Mouse (Mus musculus) MEL-GATA-1-ER (cell line): ENCODE data around the gene Mctp2.

Experiments used
- DNase-seq: peaks from one replicate; pipeline ENCODE4 v3.0.0-alpha.2; 2012; ENCODE audit warnings: low read depth; ENCODE audit errors: extremely low read depth

Gene Mctp2

GRCm38 (mm10) chr7:72181651-72182050 lies 124.8 kb downstream of the Mctp2 start:
- DNase-seq = no peak

DNA sequence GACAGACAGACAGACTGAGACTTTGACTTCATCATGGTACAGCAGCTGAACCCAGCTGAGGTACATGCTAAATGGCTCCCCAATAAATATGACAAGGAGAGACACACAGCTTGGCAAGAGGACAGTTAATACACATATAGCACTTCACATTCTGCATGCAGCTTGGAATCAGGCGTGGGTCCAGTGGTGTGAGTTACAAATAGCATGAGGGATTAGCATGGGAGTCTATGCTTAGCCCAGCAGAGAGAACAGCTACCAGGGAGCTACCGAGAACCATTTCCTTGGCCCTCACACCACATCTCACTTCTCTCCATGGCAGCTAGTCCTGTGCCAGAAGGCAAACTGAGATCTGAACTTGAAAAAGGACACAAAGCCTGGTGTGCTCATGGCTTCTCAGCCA lies 137.1 kb downstream of the Mctp2 start:
- no peak for DNase-seq

DNA sequence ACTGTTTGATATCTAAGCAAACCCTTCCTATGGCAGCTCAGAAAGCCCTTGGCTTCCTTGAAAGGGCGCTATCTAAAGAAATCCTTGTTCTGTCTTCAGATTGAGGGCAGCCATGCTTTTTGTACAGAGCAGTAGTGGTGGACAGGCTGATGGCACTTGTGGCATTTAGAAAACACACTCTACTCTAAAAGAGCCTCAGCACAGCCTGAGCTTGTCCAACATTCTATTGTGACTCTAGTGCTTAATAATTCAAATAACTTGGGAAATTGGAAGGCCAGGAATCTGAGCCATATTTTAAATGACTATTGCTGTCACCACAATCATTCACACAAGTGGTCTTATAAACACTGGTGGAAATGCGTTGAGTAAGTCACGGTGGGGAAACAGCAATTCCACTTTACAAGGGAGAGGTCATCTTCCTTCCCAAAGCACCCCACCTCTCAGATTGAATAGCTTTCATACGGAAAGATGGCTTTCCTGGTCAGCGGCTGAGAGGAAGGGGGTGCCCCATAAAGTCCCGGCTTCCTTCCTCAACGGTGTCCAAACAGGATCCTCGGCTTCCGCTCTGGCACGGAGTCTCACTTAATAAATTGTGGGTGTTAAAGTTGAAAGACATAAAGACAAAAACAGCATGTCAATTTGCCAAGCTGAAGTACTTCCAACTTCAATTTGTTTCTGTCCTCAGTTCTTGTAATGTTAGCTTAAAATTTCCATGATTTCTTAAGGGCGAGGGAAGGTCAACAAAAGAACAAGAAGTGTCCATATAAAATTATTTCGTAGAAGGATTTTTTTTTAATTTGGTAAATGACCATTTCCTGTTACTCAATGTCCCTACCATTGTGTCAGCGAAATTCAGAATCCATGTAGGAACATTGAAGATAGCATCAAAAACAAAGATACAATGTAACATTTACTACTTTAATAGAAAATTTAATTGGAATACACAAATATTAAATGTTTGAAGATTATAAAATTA lies 140.4 kb downstream of the Mctp2 start:
- DNase-seq = no peak

DNA sequence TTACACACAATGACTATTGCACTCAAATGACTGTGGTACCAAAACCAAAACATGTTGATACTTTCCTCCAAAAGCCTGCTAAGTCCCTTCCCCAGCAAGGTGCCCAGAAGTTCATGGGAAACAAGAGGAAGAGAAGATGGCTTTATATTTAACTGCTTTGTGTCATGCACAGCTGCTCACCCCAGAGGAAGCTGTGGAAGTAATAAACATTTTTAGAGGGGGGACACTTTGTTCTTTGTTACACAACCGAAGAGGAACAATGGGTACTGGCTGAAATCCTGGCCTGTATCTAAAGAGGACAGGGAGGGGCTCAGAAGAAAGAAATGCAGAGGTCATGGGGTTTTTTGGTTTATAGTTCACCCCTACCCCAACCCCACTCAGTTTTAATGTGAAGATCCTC lies 144.2 kb downstream of the Mctp2 start:
- DNase-seq = no peak

DNA sequence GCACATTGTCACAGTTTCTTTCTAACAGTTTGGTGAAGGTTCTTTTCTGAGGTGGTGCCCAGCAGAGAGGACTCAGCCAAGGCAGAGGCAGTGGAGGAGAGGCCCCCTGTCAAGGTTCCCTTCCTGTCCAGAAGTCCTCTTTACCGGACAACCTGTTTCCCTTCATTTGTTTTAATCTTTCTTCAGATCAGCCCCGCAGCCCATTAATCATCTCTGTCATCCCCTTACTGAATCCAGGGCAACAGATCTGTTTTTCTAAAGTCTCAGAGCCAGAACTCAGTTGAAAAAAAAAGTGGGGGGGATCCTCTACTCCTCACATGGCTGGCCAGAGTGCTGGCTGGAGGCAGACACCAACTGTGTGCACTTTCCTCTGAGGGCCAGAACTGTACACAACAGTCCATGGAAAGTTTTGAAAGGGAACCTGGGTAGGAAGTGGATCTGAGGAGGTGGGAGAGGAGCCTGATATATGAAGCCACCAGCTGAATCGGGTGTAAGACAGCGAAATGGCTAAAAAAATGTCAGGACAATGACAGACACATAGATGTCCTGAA lies 146.8 kb downstream of the Mctp2 start:
- DNase-seq = no peak

- no peak for DNase-seq
Measured at GRCm38 (mm10) chr7:72150799-72151708, 155.4 kb downstream of the Mctp2 start.

- no peak for DNase-seq
Measured at GRCm38 (mm10) chr7:72149073-72149472, 157.3 kb downstream of the Mctp2 start.

GRCm38 (mm10) chr7:72146849-72147248 lies 159.6 kb downstream of the Mctp2 start:
- DNase-seq = no peak

DNA sequence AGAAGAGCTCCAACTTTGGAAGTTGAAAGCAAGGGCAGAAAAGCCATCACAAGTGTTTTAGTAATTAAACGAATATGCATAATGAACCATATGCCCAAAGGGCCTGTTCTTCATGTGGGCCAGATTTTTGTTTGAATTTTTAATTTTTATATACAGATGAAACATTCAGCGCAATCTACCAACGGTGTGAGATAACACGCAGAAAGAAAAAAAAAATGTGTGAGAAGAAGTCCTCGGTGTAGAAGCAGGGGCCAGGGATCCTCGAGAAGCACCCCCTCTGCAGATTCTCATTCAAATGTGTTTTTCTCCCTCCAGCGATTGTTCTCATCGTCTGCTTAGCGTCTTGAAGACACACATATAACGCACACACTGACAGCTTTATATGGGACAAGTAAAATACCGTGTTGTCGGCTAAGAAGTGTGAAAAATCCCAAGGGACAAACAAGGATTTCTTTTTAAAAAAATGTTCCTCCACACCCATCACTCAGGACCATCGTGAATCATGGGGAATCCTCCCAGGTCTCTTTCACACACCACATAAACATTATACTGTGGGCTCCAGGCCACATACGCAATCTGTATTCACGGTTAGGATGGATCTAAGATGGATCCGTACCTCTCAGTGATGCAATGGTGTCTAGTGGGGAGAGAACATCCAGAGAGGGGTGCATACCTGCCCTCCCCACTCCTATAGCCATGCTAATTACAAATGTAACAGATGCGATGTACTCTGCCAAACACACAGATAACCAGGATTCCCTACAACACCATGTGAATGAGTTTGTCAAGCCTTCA lies 160.5 kb downstream of the Mctp2 start:
- DNase-seq = no peak

DNA sequence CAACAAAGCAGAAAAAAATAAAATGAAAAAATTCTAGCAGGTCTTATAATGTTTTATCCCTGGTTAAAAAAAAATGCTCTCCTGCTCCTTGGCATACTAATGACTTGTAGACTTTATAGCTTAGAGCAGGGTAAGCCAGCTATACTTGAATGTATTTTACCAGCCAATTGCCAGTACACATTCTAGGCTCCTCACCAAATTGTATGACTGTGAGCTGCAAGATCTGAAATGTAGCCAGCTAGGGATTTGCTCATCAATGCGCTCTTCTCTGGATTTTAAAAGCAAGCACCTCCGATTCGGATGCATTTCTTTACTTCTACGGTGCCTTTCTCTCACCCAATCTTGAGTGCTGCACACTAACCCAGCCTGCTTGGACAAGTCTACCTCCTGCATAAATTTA lies 167.7 kb downstream of the Mctp2 start:
- no peak for DNase-seq

GRCm38 (mm10) chr7:72120986-72121385 lies 185.4 kb downstream of the Mctp2 start:
- DNase-seq = no peak

- no peak for DNase-seq
Measured at GRCm38 (mm10) chr7:72119713-72120112, 186.7 kb downstream of the Mctp2 start.

GRCm38 (mm10) chr7:72117376-72118077 lies 188.9 kb downstream of the Mctp2 start:
- DNase-seq = no peak

DNA sequence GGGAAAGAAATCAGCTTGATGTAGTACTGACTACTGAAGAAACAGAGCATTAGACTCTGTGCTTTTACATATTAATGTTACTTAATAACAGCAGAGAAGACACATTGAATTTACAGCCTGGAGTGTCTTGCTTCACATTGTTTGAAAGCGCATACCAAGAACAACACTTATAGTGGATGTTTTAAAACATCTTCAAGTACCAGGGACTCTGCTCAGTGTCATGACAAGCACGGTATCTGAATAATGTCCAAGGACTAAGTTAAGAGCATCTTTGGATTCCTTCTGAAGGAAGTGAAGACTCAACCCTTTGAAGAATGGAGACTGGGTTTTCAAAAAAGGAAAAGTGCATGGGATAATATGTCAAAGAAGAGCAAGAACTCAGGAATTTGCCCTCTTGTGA lies 191.3 kb downstream of the Mctp2 start:
- DNase-seq = no peak

DNA sequence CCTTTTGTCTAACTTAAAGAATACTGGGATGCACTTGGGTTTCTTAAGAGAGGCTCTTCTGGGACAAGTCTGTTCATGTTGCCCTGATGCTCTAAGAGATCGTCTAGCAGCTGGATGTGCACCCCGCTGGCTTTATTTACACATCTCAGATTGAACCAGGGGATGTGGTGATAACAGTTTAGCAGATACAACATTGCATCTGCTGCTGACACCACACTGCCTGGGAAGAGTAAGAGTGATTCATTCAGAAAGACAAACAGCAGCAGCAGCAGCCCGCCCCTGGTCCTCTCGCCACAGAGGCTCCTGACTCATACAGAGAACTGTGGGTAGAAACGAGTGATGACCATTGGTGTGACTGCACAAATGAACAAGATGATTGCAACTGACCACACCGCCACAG lies 195.8 kb downstream of the Mctp2 start:
- no peak for DNase-seq

DNA sequence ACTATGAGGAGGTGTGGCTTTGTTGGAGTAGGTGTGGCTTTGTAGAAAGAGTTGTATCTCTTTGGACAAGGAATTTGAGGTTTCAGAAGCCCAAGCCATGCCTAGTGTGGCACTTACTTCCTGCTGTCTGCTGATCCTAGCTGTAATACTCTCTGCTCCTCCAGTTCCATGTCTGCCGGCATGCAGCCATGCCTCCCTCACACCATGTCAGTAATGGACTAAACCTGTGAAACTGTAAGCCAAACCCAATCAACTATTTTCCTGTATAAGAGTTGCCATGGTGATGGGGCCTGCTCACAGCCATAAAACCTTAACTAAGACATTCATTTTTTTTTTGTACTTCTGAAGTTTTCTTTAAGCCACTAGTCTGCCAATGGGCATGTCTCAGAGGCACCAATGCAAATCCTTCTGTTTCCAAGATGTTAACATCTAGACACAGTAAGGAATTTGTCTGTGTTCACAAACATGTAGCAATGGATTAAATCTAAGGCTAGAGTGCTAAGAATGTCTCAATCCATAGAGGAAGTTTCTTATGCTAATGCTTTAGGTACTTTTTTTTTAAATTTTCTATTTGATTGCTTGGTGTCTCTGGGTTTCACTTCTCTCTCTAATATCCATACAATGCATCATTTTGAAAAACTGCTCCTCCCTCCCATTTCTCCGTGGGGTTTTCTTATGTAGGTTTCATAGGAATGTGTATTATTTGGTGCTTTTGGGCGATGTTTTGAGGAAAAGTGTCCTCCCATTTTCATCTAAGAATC lies 197.6 kb downstream of the Mctp2 start:
- DNase-seq = no peak

GRCm38 (mm10) chr7:72104170-72104569 lies 202.2 kb downstream of the Mctp2 start:
- DNase-seq = no peak

GRCm38 (mm10) chr7:72103654-72104053 lies 202.8 kb downstream of the Mctp2 start:
- no peak for DNase-seq

GRCm38 (mm10) chr7:72100683-72101082 lies 205.7 kb downstream of the Mctp2 start:
- no peak for DNase-seq

DNA sequence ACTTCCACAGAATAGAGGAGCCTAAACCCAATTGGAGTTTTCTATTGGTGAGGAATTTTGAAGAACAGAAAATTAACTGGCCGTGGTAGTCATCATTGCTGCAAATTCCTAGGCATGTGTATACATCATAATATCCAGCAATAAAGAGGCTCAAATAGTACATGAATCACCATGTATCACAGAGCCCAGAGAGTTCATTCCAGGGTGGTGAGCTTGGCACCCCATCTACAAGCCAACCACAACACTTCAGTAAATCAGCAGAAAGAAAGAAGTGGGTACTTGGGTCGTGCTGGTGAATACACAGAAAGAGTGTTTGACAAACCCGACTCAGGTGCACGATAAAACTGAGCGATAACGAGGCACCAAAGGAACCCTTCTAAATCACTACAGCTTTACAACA lies 207.8 kb downstream of the Mctp2 start:
- no peak for DNase-seq
